Mouse (Mus musculus) neutrophil, adult 5-6 weeks (primary cell): Measurements from ENCODE around the gene Tmem202. TPM values are rescaled to one million over a fixed set of nuclear protein-coding genes. Genes with fewer than 3 reads are reported as not detected.

Experiments used
- ATAC-seq: fragments of 151-379, 151-347 bp; 2 replicates; pipeline ENCODE4 v1.8.0; 2017; ENCODE audit warnings: mild to moderate bottlenecking, moderate TSS enrichment; ENCODE audit not compliant: insufficient number of reproducible peaks, poor library complexity, low FRiP score, severe bottlenecking; ENCODE audit errors: extremely low read depth
- total RNA-seq: library from RNA; stranded (forward); fragments of 200-1000 nt; gene quantifications from 2 replicates; pipeline ENCODE4 v1.2.3, GENCODE M21; 2017

Tmem202 gene
- total RNA-seq, 1 experiment from 2014 or later = 6.2 TPM

GRCm38 (mm10) chr9:59541617-59542016 lies 2.0 kb upstream of the Tmem202 start:
- ATAC-seq = no peak

GRCm38 (mm10) chr9:59537651-59538050 lies 2.0 kb downstream of the Tmem202 start:
- ATAC-seq = 0 out of 2 replicates have a peak, but pooled peaks have one; percentile 13

- ATAC-seq = peak; percentile 57
Observed at GRCm38 (mm10) chr9:59533889-59534288, 5.8 kb downstream of the Tmem202 start.

- no peak for ATAC-seq
Observed at GRCm38 (mm10) chr9:59533422-59533821, 6.2 kb downstream of the Tmem202 start.

GRCm38 (mm10) chr9:59531645-59532044 lies 8.0 kb downstream of the Tmem202 start:
- ATAC-seq = no peak

- ATAC-seq = 0 out of 2 replicates have a peak, but pooled peaks have one; percentile 31
Observed at GRCm38 (mm10) chr9:59528274-59528673, 11.4 kb downstream of the Tmem202 start.

- ATAC-seq = no peak
Observed at GRCm38 (mm10) chr9:59527580-59527979, 12.1 kb downstream of the Tmem202 start.

GRCm38 (mm10) chr9:59526727-59527126 lies 12.9 kb downstream of the Tmem202 start:
- ATAC-seq = no peak

GRCm38 (mm10) chr9:59522906-59523305 lies 16.7 kb downstream of the Tmem202 start:
- ATAC-seq = no peak

- no peak for ATAC-seq
Observed at GRCm38 (mm10) chr9:59519396-59519795, 20.3 kb downstream of the Tmem202 start.

- ATAC-seq = no peak
Observed at GRCm38 (mm10) chr9:59518976-59519375, 20.7 kb downstream of the Tmem202 start.

- no peak for ATAC-seq
Observed at GRCm38 (mm10) chr9:59517127-59517526, 22.5 kb downstream of the Tmem202 start.

- ATAC-seq = no peak
Observed at GRCm38 (mm10) chr9:59515069-59515468, 24.6 kb downstream of the Tmem202 start.

- ATAC-seq = no peak
Observed at GRCm38 (mm10) chr9:59512381-59512780, 27.3 kb downstream of the Tmem202 start.

- ATAC-seq = no peak
Observed at GRCm38 (mm10) chr9:59508146-59508545, 31.5 kb downstream of the Tmem202 start.

GRCm38 (mm10) chr9:59487331-59487730 lies 52.3 kb downstream of the Tmem202 start:
- ATAC-seq = no peak

- peak; percentile 85 for ATAC-seq
Observed at GRCm38 (mm10) chr9:59486549-59487065, 53.0 kb downstream of the Tmem202 start, which contains the start of gene Arih1. Gene Arih1, minus strand, starts transcription at chr9:59486618.

GRCm38 (mm10) chr9:59486076-59486518 lies 53.5 kb downstream of the Tmem202 start:
- no peak for ATAC-seq

- peak; percentile 24 for ATAC-seq
Observed at GRCm38 (mm10) chr9:59485511-59486075, 54.1 kb downstream of the Tmem202 start.

GRCm38 (mm10) chr9:59484760-59485159 lies 54.9 kb downstream of the Tmem202 start:
- no peak for ATAC-seq

- ATAC-seq = no peak; the same call in 1 of the 2 replicates
Observed at GRCm38 (mm10) chr9:59482419-59482818, 57.2 kb downstream of the Tmem202 start.
